Mouse (Mus musculus) myocyte (in vitro differentiated cells): ENCODE measurements around the gene Aatk. TPM values are rescaled to one million over a fixed set of nuclear protein-coding genes. Genes with fewer than 3 reads are reported as not detected.
A peak's percentile ranks its signal among the peaks of the same experiment; 100 is the strongest.

Experiments
- H3K27me3 ChIP-seq: one replicate; pipeline ENCODE4 v1.6.1; 2011; ENCODE audit not compliant: control insufficient read depth, insufficient read depth, insufficient read length
- H3K36me3 ChIP-seq: one replicate; pipeline ENCODE4 v1.6.1; 2011; ENCODE audit not compliant: control insufficient read depth, insufficient read depth
- H3K4me2 ChIP-seq: one replicate; pipeline ENCODE4 v1.6.1; 2011; ENCODE audit warnings: low read depth, control low read depth
- H3K4me3 ChIP-seq: one replicate; pipeline ENCODE4 v1.5.1; 2011; ENCODE audit warnings: mild to moderate bottlenecking, control low read depth, moderate library complexity
- H3K79me2 ChIP-seq: one replicate; pipeline ENCODE4 v1.6.1; 2011; ENCODE audit not compliant: control insufficient read depth, insufficient read depth
- H3ac ChIP-seq: one replicate; pipeline ENCODE4 v1.6.1; 2011; ENCODE audit not compliant: control insufficient read depth, insufficient read length
- CEBPB ChIP-seq: IDR thresholded peaks from 2 replicates; pipeline ENCODE4 v1.6.1; 2011; ENCODE audit warnings: mild to moderate bottlenecking, moderate library complexity; ENCODE audit not compliant: poor library complexity, insufficient read depth, severe bottlenecking
- E2F4 ChIP-seq: IDR thresholded peaks from one replicate; pipeline ENCODE4 v1.6.1; 2011; ENCODE audit warnings: mild to moderate bottlenecking, control low read depth, moderate library complexity; ENCODE audit not compliant: insufficient read depth
- MAX ChIP-seq: IDR thresholded peaks from one replicate; pipeline ENCODE4 v1.6.1; 2011; ENCODE audit warnings: low read depth, mild to moderate bottlenecking, control low read depth
- MYOD1 ChIP-seq, 3 experiments: IDR thresholded peaks; one replicate each; pipeline ENCODE4 v1.6.1; 2011; ENCODE audit warnings: control low read depth in 2 of 3, low read depth in 2 of 3, mild to moderate bottlenecking in 2 of 3, moderate library complexity in 1 of 3; ENCODE audit not compliant: insufficient read length in 2 of 3, control insufficient read depth in 1 of 3
- MYOG ChIP-seq, 3 experiments: IDR thresholded peaks; one replicate each; pipeline ENCODE4 v1.6.1; 2011; ENCODE audit warnings: control low read depth in 2 of 3, low read depth in 2 of 3, mild to moderate bottlenecking in 2 of 3; ENCODE audit not compliant: insufficient read length in 2 of 3, control insufficient read depth in 1 of 3, insufficient read depth in 1 of 3
- POLR2A ChIP-seq: IDR thresholded peaks from one replicate; pipeline ENCODE4 v1.6.1; 2011; ENCODE audit warnings: low read depth, mild to moderate bottlenecking, control low read depth, moderate library complexity; ENCODE audit not compliant: insufficient read length
- POLR2AphosphoS2 ChIP-seq: IDR thresholded peaks from one replicate; pipeline ENCODE4 v1.6.1; 2011; ENCODE audit warnings: low read depth, control low read depth; ENCODE audit not compliant: insufficient read length
- REST ChIP-seq: IDR thresholded peaks from one replicate; pipeline ENCODE4 v1.6.1; 2011; ENCODE audit warnings: mild to moderate bottlenecking, control low read depth, moderate library complexity; ENCODE audit not compliant: insufficient read depth, insufficient read length
- SRF ChIP-seq: IDR thresholded peaks from one replicate; pipeline ENCODE4 v1.6.1; 2011; ENCODE audit warnings: low read depth; ENCODE audit not compliant: control insufficient read depth, insufficient read length
- TCF12 ChIP-seq: IDR thresholded peaks from one replicate; pipeline ENCODE4 v1.6.1; 2011; ENCODE audit warnings: mild to moderate bottlenecking, control low read depth; ENCODE audit not compliant: poor library complexity, insufficient read depth, severe bottlenecking
- TCF3 ChIP-seq: IDR thresholded peaks from one replicate; pipeline ENCODE4 v1.6.1; 2011; ENCODE audit warnings: low read depth, control low read depth; ENCODE audit not compliant: insufficient read length
- USF1 ChIP-seq: IDR thresholded peaks from one replicate; pipeline ENCODE4 v1.6.1; 2011; ENCODE audit warnings: low read depth, mild to moderate bottlenecking, control low read depth, moderate library complexity
- polyA plus RNA-seq: library from polyadenylated mRNA; unstranded; fragments of >200 nt; fragmentation: generic; extraction: Trizol; gene quantifications from one replicate; pipeline ENCODE4 v1.2.1, GENCODE M21; 2012; ENCODE audit warnings: missing spikeins

The Aatk gene
- polyA plus RNA-seq, 1 experiment, result 0.26 TPM

DNA sequence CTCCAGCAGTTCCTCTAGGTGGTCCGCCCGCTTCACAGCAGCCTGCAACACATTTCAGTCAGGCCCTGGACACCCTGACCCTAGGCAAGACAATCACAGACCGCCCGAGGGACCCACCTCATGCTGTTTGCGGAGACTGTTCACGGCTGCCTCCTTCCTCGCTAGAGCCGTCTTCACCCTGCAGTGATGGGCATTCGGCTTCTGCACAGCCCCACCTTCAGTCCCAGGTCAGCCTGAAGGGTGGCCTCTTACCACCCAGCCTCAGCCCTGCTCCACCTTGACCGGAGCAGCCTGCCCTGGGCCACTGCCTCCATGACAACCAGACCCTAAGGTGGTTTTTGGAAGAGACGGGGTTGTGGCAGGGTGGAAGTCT, 17.7 kb upstream of the Aatk start:
- H3K36me3 ChIP-seq, result no peaks in the 10 kb centered on the region
- TF ChIP-seq MYOD1 (IDR thresholded peaks at IDR 0.05; ENCODE audit: control insufficient read depth in 1 of 3, insufficient read length in 2 of 3, low read depth in 2 of 3) (no peak), USF1 (no peak), POLR2AphosphoS2 (no peak), E2F4 (no peak), REST (no peak), TCF12 (no peak), SRF (no peak), MAX (no peak), TCF3 (no peak)
- peaks cover 19% of the 10 kb centered on the region for H3K27me3 ChIP-seq
- H3K79me2 ChIP-seq, result no peaks in the 10 kb centered on the region
- H3K4me2 ChIP-seq, result no peak overlapping the region
- H3K4me3 ChIP-seq, result no peak overlapping the region
- no peak overlapping the region for H3ac ChIP-seq

GRCm38 (mm10) chr11:120064006-120064667, 17.2 kb upstream of the Aatk start:
- Histone ChIP-seq H3K27me3 (peaks cover 24% of the 10 kb centered on the region), H3K36me3 (no peaks in the 10 kb centered on the region), H3K79me2 (no peaks in the 10 kb centered on the region), H3K4me3 (no peak overlapping the region), H3ac (no peak overlapping the region), H3K4me2 (no peak overlapping the region)
- TF ChIP-seq TCF3 (peak; percentile 53), MYOG (IDR thresholded peaks at IDR 0.05; ENCODE audit: control insufficient read depth in 1 of 3, insufficient read depth in 1 of 3, insufficient read length in 2 of 3, low read depth in 2 of 3) (peak; percentile 34 to 89 (median 75)), REST (no peak), POLR2AphosphoS2 (no peak), USF1 (no peak), E2F4 (no peak), MAX (no peak), SRF (no peak), TCF12 (peak; percentile 6), MYOD1 (IDR thresholded peaks at IDR 0.05; ENCODE audit: control insufficient read depth in 1 of 3, insufficient read length in 2 of 3, low read depth in 2 of 3) (peak; percentile 0 to 89 (median 40))

DNA sequence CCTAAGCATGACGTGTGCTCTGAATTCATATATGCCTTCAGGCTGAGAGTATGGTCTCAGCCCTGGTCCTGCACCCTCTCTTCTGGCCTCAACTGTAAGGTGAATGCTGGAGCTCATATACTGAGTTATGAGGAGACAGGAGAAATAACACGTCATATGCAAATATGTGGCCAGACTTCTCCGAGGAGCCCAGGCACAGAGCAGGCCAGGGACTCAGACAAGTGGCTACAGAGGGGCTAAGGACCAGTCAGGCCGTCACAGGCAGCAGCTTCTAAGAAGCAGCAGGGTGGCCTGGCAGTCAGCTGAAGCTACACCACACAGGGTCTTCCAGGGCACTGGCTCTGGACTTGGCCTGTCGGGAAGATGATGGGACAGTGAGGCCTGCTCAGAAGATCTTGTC, 16.4 kb upstream of the Aatk start:
- Histone ChIP-seq H3K4me2 (no peak overlapping the region), H3K27me3 (peaks cover 31% of the 10 kb centered on the region), H3K36me3 (no peaks in the 10 kb centered on the region), H3K4me3 (no peak overlapping the region), H3ac (no peak overlapping the region), H3K79me2 (no peaks in the 10 kb centered on the region)
- no peak for TF ChIP-seq MYOD1 (IDR thresholded peaks at IDR 0.05; ENCODE audit: control insufficient read depth in 1 of 3, insufficient read length in 2 of 3, low read depth in 2 of 3)
- no peak for TF ChIP-seq REST
- TF ChIP-seq TCF12, result no peak
- no peak for TF ChIP-seq SRF
- TF ChIP-seq CEBPB, result no peak
- no peak for TF ChIP-seq USF1
- TF ChIP-seq TCF3, result no peak
- no peak for TF ChIP-seq E2F4
- no peak for TF ChIP-seq MAX
- TF ChIP-seq POLR2AphosphoS2, result no peak
- no peak for TF ChIP-seq POLR2A
- TF ChIP-seq MYOG (IDR thresholded peaks at IDR 0.05; ENCODE audit: control insufficient read depth in 1 of 3, insufficient read depth in 1 of 3, insufficient read length in 2 of 3, low read depth in 2 of 3), result no peak

- no peak overlapping the region for H3K4me3 ChIP-seq
- H3K27me3 ChIP-seq, result peaks cover 36% of the 10 kb centered on the region
- no peak for TF ChIP-seq REST
- TF ChIP-seq TCF3, result no peak
- no peak for TF ChIP-seq SRF
- TF ChIP-seq CEBPB, result no peak
- TF ChIP-seq TCF12, result no peak
- TF ChIP-seq E2F4, result no peak
- TF ChIP-seq USF1, result no peak
- H3ac ChIP-seq, result no peak overlapping the region
- H3K79me2 ChIP-seq, result no peaks in the 10 kb centered on the region
- no peak overlapping the region for H3K4me2 ChIP-seq
- no peaks in the 10 kb centered on the region for H3K36me3 ChIP-seq
Observed at GRCm38 (mm10) chr11:120060634-120061033, 13.7 kb upstream of the Aatk start.

GRCm38 (mm10) chr11:120055953-120056732, 9.2 kb upstream of the Aatk start:
- Histone ChIP-seq H3ac (no peak overlapping the region), H3K27me3 (peaks cover 47% of the 10 kb centered on the region), H3K4me2 (no peak overlapping the region), H3K79me2 (no peaks in the 10 kb centered on the region), H3K36me3 (no peaks in the 10 kb centered on the region), H3K4me3 (no peak overlapping the region)
- TF ChIP-seq POLR2A (no peak), POLR2AphosphoS2 (no peak), SRF (no peak), MYOG (IDR thresholded peaks at IDR 0.05; ENCODE audit: control insufficient read depth in 1 of 3, insufficient read depth in 1 of 3, insufficient read length in 2 of 3, low read depth in 2 of 3) (no peak), MAX (no peak), REST (no peak), MYOD1 (IDR thresholded peaks at IDR 0.05; ENCODE audit: control insufficient read depth in 1 of 3, insufficient read length in 2 of 3, low read depth in 2 of 3) (no peak), TCF3 (no peak)
